Mouse (Mus musculus): ENCODE measurements around the gene Dmwd.

Gene Dmwd

DNA sequence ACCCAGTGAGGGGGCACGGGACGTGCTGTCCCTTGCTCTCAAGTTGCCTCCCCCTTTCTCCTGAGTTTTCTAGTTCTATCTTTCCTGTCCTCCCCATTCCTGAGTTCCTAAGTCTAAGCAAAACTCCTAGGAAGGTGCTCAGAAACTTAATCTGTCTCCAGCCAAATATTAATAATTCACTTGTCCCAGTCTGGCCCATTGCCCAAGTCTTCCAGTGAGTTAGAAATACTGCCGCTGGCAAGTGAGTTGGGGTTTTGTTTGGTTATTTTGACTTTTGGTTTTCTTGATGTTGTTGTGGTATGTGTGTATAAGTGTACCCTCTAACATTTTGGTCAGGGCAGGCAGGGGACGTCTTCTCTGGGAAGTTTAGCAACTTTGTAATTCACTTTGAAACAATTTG lies 45.7 kb downstream of the Dmwd start:
- Histone ChIP-seq H3K36me3 (ENCODE audit: insufficient read depth, low read length) (peaks cover 8% of the 10 kb centered on the region), H3K4me1 (replicated peaks; ENCODE audit: low read depth, low read length) (peaks cover 32% of the 10 kb centered on the region), H3K9me3 (ENCODE audit: low read length) (peaks cover 8% of the 10 kb centered on the region), H3K4me3 (replicated peaks; ENCODE audit: low read length) (no peak overlapping the region), H3K27me3 (ENCODE audit: insufficient read depth, low read length) (peaks cover 14% of the 10 kb centered on the region)
- TF ChIP-seq NANOG (IDR thresholded peaks at IDR 0.05; ENCODE audit: borderline replicate concordance, low read length) (no peak), CTCF (conservative IDR thresholded peaks at IDR 0.05; ENCODE audit: low read length) (no peak), POU5F1 (IDR thresholded peaks at IDR 0.05; ENCODE audit: borderline replicate concordance, low read length) (no peak)

GRCm38 (mm10) chr7:19124713-19125112 lies 48.7 kb downstream of the Dmwd start:
- H3K9me3 ChIP-seq (ENCODE audit: low read length) = no peaks in the 10 kb centered on the region
- H3K27me3 ChIP-seq (ENCODE audit: insufficient read depth, low read length) = no peaks in the 10 kb centered on the region
- no peak for TF ChIP-seq NANOG (IDR thresholded peaks at IDR 0.05; ENCODE audit: borderline replicate concordance, low read length)
- peaks cover 32% of the 10 kb centered on the region for H3K36me3 ChIP-seq (ENCODE audit: insufficient read depth, low read length)
- H3K4me3 ChIP-seq (replicated peaks; ENCODE audit: low read length) = no peak overlapping the region
- H3K4me1 ChIP-seq (replicated peaks; ENCODE audit: low read depth, low read length) = peaks cover 40% of the 10 kb centered on the region

DNA sequence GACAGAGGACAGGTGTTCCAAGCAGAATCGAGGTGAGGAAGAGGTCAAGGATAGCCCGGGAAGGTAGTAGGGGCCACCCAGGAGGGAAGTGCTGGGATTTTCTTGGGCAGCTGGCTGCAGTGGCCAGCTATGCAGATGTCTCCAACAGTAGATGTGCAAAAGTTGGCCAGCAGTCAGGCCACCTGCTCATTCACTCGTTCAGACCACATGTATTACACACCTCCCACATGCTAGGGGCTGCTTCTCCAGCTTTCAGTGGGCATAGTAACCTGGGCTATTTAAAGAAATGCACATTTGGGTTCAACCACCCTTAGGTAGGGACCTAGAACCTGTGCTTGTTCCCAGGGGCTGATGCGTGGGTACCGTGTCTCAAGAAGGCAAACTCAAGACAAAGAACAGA lies 51.7 kb downstream of the Dmwd start:
- H3K4me3 ChIP-seq (replicated peaks; ENCODE audit: low read length) = no peak overlapping the region
- no peaks in the 10 kb centered on the region for H3K9me3 ChIP-seq (ENCODE audit: low read length)
- peaks cover 51% of the 10 kb centered on the region for H3K4me1 ChIP-seq (replicated peaks; ENCODE audit: low read depth, low read length)
- H3K27me3 ChIP-seq (ENCODE audit: insufficient read depth, low read length) = no peaks in the 10 kb centered on the region
- TF ChIP-seq CTCF (conservative IDR thresholded peaks at IDR 0.05; ENCODE audit: low read length) (no peak), NANOG (IDR thresholded peaks at IDR 0.05; ENCODE audit: borderline replicate concordance, low read length) (no peak)
- peaks cover 38% of the 10 kb centered on the region for H3K36me3 ChIP-seq (ENCODE audit: insufficient read depth, low read length)

- TF ChIP-seq CTCF (conservative IDR thresholded peaks at IDR 0.05; ENCODE audit: low read length) = no peak
- TF ChIP-seq POU5F1 (IDR thresholded peaks at IDR 0.05; ENCODE audit: borderline replicate concordance, low read length) = no peak
- no peak for TF ChIP-seq NANOG (IDR thresholded peaks at IDR 0.05; ENCODE audit: borderline replicate concordance, low read length)
- H3K27me3 ChIP-seq (ENCODE audit: insufficient read depth, low read length) = no peaks in the 10 kb centered on the region
- peaks cover 54% of the 10 kb centered on the region for H3K4me1 ChIP-seq (replicated peaks; ENCODE audit: low read depth, low read length)
- peaks cover 38% of the 10 kb centered on the region for H3K36me3 ChIP-seq (ENCODE audit: insufficient read depth, low read length)
- H3K4me3 ChIP-seq (replicated peaks; ENCODE audit: low read length) = no peak overlapping the region
- H3K9me3 ChIP-seq (ENCODE audit: low read length) = no peaks in the 10 kb centered on the region
Observed at GRCm38 (mm10) chr7:19129396-19129795, 53.4 kb downstream of the Dmwd start.

- Histone ChIP-seq H3K36me3 (ENCODE audit: insufficient read depth, low read length) (peaks cover 47% of the 10 kb centered on the region), H3K9me3 (ENCODE audit: low read length) (no peaks in the 10 kb centered on the region), H3K4me3 (replicated peaks; ENCODE audit: low read length) (peak overlapping the region; percentile 66), H3K4me1 (replicated peaks; ENCODE audit: low read depth, low read length) (peaks cover 61% of the 10 kb centered on the region), H3K27me3 (ENCODE audit: insufficient read depth, low read length) (no peaks in the 10 kb centered on the region)
- TF ChIP-seq NANOG (IDR thresholded peaks at IDR 0.05; ENCODE audit: borderline replicate concordance, low read length) (no peak), CTCF (conservative IDR thresholded peaks at IDR 0.05; ENCODE audit: low read length) (peak; percentile 47), POU5F1 (IDR thresholded peaks at IDR 0.05; ENCODE audit: borderline replicate concordance, low read length) (no peak)
Observed at GRCm38 (mm10) chr7:19130657-19131056, 54.6 kb downstream of the Dmwd start.

DNA sequence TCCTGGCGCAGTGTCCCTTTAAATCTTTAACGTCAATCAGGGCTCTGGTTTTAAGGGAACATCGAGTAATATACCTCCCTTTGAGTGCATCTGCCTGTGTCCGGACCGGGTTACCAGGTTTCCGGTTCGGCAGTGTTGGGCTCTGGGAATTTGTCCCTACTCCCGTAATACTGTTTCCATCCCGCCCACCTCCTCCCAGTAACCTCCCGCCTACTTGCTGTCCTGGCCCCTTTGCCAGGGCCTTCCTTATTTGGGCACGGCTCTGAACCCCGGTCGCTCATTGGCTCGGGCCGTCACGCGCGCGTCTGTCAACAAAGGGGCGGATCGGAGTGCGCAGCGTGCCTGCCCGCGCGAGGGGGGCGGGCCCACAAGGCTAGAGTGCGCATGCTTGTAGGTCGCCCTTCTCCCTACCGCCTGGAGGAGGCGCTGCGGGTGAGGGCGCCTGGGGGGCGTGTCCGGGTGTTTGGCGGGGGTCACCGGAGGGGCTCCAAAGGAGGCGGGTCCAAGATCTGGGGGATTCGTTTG lies 55.4 kb downstream of the Dmwd start:
- Histone ChIP-seq H3K27me3 (ENCODE audit: insufficient read depth, low read length) (no peaks in the 10 kb centered on the region), H3K4me3 (replicated peaks; ENCODE audit: low read length) (peak overlapping the region; percentile 72), H3K36me3 (ENCODE audit: insufficient read depth, low read length) (peaks cover 48% of the 10 kb centered on the region), H3K4me1 (replicated peaks; ENCODE audit: low read depth, low read length) (peaks cover 65% of the 10 kb centered on the region), H3K9me3 (ENCODE audit: low read length) (no peaks in the 10 kb centered on the region)
- no peak for TF ChIP-seq POU5F1 (IDR thresholded peaks at IDR 0.05; ENCODE audit: borderline replicate concordance, low read length)
- no peak for TF ChIP-seq NANOG (IDR thresholded peaks at IDR 0.05; ENCODE audit: borderline replicate concordance, low read length)
- peak; percentile 38; the same call in 1 of the 2 replicates for TF ChIP-seq CTCF (conservative IDR thresholded peaks at IDR 0.05; ENCODE audit: low read length)
